Mouse (Mus musculus) liver, embryonic 18 days (tissue): Measurements from ENCODE around the gene Spsb2. TPM values are rescaled to one million over a fixed set of nuclear protein-coding genes. Genes with fewer than 3 reads are reported as not detected.

Experiments used
- polyA plus RNA-seq: library from polyadenylated mRNA; depleted of rRNA; stranded (reverse); fragments of >200 nt; gene quantifications from 2 replicates; pipeline ENCODE4 v1.2.3, GENCODE M21; 2012; rRNA removed

Spsb2 gene
- polyA plus RNA-seq, result 6.0 and 6.8 TPM in 2 replicates

GRCm38 (mm10) chr6:124808358-124809012, at the start of gene Spsb2:
TSS of gene Spsb2 (plus strand) at chr6:124808661.

GRCm38 (mm10) chr6:124769101-124769765, 39.2 kb upstream of the Spsb2 start, which contains the start of gene Eno2:
TSS of gene Eno2 (minus strand) at chr6:124769673.

GRCm38 (mm10) chr6:124779222-124779983, 29.1 kb upstream of the Spsb2 start, which contains the start of gene Lrrc23:
TSS of gene Lrrc23 (minus strand) at chr6:124779727.

GRCm38 (mm10) chr6:124813933-124814332, 5.5 kb downstream of the Spsb2 start, which contains the start of gene Tpi1:
TSS of gene Tpi1 (minus strand) at chr6:124814296.

GRCm38 (mm10) chr6:124828868-124829798, 20.7 kb downstream of the Spsb2 start, which contains the start of the genes Usp5 and Cdca3:
TSS of gene Usp5 (minus strand) at chr6:124829484.
TSS of gene Cdca3 (plus strand) at chr6:124829547.

GRCm38 (mm10) chr6:124840241-124841167, 32.0 kb downstream of the Spsb2 start, which contains the start of gene Gnb3:
TSS of gene Gnb3 (minus strand) at chr6:124840275.

GRCm38 (mm10) chr6:124856916-124857839, 48.7 kb downstream of the Spsb2 start, which contains the start of gene P3h3:
TSS of gene P3h3 (minus strand) at chr6:124857752.

Other genes starting within 250 kb of the Spsb2 start
- gene C1rb, start 238.4 kb upstream of the Spsb2 start, polyA plus RNA-seq, result not detected in 2 replicates
- gene C1s2, start 172.6 kb upstream of the Spsb2 start, polyA plus RNA-seq, result 0.01 TPM in 1 of 2 replicates, not detected in the other
- gene Lpcat3, start 145.6 kb upstream of the Spsb2 start, polyA plus RNA-seq, result 144 and 183 TPM in 2 replicates
- 72.1 and 82.3 TPM in 2 replicates for gene Emg1, start 96.5 kb upstream of the Spsb2 start, polyA plus RNA-seq
- 119 and 130 TPM in 2 replicates for gene Phb2, start 96.3 kb upstream of the Spsb2 start, polyA plus RNA-seq
- gene Ptpn6, start 69.9 kb upstream of the Spsb2 start, polyA plus RNA-seq, result 33.5 and 37.1 TPM in 2 replicates
- gene Grcc10, start 67.3 kb upstream of the Spsb2 start, polyA plus RNA-seq, result 75.8 and 79.2 TPM in 2 replicates
- not detected in 2 replicates for gene Gm45234, start 52.6 kb upstream of the Spsb2 start, polyA plus RNA-seq
- 2.4 and 3.4 TPM in 2 replicates for gene Atn1, start 52.1 kb upstream of the Spsb2 start, polyA plus RNA-seq
- gene Eno2, start 39.0 kb upstream of the Spsb2 start, polyA plus RNA-seq, result 0.29 and 0.42 TPM in 2 replicates
- 0.05 and 0.06 TPM in 2 replicates for gene Lrrc23, start 28.9 kb upstream of the Spsb2 start, polyA plus RNA-seq
- 397 and 428 TPM in 2 replicates for gene Tpi1, start 5.6 kb downstream of the Spsb2 start, polyA plus RNA-seq
- 23.8 and 25.3 TPM in 2 replicates for gene Usp5, start 20.8 kb downstream of the Spsb2 start, polyA plus RNA-seq
- gene Cdca3, start 20.9 kb downstream of the Spsb2 start, polyA plus RNA-seq, result 76.5 and 80.3 TPM in 2 replicates
- gene Gnb3, start 31.6 kb downstream of the Spsb2 start, polyA plus RNA-seq, result 0.02 and 0.03 TPM in 2 replicates
- 3.8 and 3.9 TPM in 2 replicates for gene P3h3, start 49.1 kb downstream of the Spsb2 start, polyA plus RNA-seq
- 0.04 and 0.06 TPM in 2 replicates for gene Gpr162, start 55.3 kb downstream of the Spsb2 start, polyA plus RNA-seq
- 0.17 and 0.19 TPM in 2 replicates for gene Cd4, start 79.6 kb downstream of the Spsb2 start, polyA plus RNA-seq
- gene Lag3, start 103.0 kb downstream of the Spsb2 start, polyA plus RNA-seq, result 0.14 and 0.20 TPM in 2 replicates
- gene Ptms, start 111.4 kb downstream of the Spsb2 start, polyA plus RNA-seq, result 162 TPM in 2 replicates
- gene Mlf2, start 122.7 kb downstream of the Spsb2 start, polyA plus RNA-seq, result 101 and 113 TPM in 2 replicates
- 58.9 and 63.0 TPM in 2 replicates for gene Cops7a, start 156.9 kb downstream of the Spsb2 start, polyA plus RNA-seq
- gene Pianp, start 188.0 kb downstream of the Spsb2 start, polyA plus RNA-seq, result 0.04 and 0.06 TPM in 2 replicates
- gene Zfp384, start 200.5 kb downstream of the Spsb2 start, polyA plus RNA-seq, result 18.4 and 20.2 TPM in 2 replicates
- gene Ing4, start 231.1 kb downstream of the Spsb2 start, polyA plus RNA-seq, result 22.3 and 26.4 TPM in 2 replicates
- gene Acrbp, start 241.0 kb downstream of the Spsb2 start, polyA plus RNA-seq, result 3.3 and 4.0 TPM in 2 replicates